Mouse (Mus musculus) gastrocnemius, postnatal 36 days (tissue): ENCODE results near the gene Tlcd1. TPM values are rescaled to one million over a fixed set of nuclear protein-coding genes. Genes with fewer than 3 reads are reported as not detected.
"Not testable (repeated sequence)": the region's sequence is repeated elsewhere in the genome, so short reads cannot be mapped to it uniquely, and the experiment has no call there.

Experiments
- DNase-seq, 2 experiments: peaks; one replicate each; pipeline ENCODE4 v3.0.0; 2022
- intact Hi-C: fragments of 180-260 bp; cut with DNase I; formaldehyde crosslinking; loops from one replicate; pipeline ENCODE4 v1.15.1; 2025
- total RNA-seq, 2 experiments: library from RNA; stranded (reverse); gene quantifications; 2 replicates each; pipeline ENCODE4 v1.2.3; 2021

Gene Tlcd1
- total RNA-seq, 2 experiments from 2014 or later, result 0.99 to 1.4 TPM

DNA sequence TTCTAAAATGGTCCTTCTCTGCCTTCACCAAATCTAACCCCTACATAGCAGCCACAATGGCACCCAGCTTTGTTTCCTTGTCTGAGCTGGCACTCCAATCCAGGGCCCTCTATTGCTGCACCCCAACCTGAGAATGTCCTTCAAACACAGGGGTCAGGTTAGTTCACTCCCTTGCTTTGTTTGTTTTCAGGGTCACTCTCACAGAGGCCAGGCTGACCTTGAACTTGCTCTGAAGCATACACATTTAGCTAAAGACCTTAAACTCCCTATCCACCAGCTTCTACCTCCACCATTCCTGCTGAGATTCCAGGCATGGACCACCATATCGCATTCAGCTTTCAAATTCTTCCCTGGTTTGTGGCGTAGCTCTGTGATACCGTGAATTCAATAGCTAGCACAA, 2.0 kb upstream of the Tlcd1 start:
- intact Hi-C loops, result no loop called here
- no peak for DNase-seq

DNA sequence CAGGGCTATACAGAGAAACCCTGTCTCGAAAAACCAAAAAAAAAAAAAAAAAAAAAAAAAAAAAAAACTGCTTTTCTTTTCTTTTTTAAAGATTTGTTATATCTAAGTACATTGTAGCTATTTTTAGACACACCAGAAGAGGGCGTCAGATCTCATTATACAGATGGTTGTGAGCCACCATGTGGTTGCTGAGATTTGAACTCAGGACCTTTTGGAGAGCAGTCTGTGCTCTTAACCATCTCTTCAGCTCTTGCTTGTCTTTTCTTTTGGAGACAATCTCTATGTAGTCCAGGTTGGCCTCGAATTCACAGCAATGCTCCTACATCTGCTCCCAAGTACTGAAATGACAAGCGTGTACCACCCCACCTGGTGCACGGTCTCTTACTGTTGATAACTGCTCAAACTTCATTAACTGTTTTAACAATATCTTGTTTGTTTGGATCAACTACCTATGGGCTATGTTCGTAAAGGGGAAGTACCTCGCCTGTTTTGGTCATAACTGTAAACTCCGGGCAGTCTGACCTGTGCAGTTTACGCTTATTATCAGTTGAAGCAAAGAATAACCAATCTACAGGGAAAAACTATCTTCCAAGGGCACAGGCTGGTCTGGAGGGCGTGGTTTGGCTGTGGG, 625 bp upstream of the Tlcd1 start:
- DNase-seq, result no peak
- intact Hi-C loops, result loop anchor here (5.0 kb wide), 1 partner anchor 194 kb away; the partner anchor contains the start of gene Phf12

DNA sequence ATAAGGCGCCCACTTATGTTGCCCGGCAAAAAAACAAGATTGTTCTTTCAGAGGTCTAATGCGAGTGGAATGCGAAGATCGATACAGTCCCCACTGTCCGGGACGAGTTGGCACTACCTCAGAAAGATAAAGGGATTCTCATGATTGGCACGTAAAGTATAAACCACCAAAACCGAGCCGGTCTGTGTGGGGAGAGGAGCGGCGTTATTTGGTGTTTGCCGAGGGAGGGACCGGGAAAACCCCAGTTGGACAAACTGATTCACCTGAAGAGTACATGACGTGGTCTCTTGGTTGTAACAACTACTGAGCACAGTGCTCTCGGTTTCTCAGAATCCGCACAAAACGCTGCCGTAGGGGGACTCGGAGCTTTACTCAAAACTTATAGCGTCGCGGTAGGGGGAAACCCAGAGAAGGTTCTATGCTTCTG, 407 bp downstream of the Tlcd1 start:
- DNase-seq, result no peak

DNA sequence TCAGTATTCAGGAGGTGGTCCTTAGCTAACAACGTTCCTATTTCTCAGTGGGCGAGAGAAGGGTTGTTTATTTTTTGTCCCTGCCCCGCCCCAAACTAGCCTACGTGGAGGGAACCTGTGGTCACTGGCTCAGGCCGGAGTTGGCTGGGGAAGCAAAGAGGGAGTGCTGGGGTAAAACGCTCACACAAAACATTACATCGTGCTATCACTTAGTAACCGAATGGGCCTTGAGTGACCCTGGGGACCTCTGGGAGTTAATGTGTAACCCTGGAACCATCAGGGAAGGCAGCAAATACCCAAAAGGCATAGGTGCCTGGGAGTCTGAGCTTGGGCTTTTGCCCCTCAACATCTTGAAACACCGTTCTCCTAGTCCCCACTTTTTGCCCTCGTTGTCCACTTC, 926 bp downstream of the Tlcd1 start:
- intact Hi-C loops, result loop anchor here (5.0 kb wide), 1 partner anchor 195 kb away; the partner anchor contains the start of gene Phf12
- no peak for DNase-seq

More for the DNA sequence above, 407 bp downstream of the Tlcd1 start:
- intact Hi-C loops, result loop anchor here (5.0 kb wide), 1 partner anchor 195 kb away; the partner anchor contains the start of gene Phf12

DNA sequence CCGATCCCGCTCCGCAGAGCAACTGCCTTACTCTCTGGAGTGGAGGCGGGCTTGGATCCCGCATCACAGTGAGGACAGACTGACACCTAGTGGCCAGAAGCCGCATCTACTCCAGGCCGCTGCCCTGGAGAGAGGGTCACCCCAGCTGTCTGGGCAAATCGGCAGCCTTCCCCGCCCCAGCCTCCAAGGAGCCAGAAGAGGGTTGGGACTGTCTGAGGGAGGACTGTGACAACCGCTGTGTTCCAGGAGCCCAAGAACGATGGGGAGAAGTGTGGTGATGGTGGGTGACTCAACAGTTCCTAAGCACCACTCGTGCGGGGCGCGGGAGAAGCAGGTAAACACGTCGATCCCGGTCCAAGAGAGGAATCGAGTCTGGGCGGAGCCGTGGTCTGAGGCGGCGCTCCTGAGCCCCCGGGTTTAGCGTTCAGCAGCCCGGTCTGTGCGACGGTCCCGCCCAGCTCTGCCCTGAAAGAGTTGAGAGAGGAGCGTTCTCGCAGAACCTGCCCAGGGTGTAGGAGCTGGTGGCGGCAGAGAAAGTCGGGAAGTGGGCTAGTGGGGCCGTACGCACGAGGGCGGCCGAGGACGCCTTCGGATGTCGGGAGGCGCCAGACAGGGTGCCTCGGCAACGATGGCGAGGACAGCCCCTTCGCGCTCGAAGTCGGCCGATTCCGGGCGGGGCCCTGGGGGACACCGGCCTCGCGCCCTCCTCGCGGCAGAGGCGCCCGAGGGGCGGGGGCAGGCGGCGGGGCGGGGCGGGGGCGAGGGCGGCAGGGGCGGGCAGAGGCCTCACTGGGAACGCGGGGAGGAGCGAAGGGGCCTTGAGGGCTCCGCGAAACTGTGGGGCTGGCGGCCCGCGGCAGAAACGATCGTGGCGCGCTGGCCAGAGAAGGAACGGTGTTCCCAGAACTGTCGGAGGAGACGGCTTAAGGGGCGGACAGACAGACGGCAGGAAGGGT, 1.7 kb downstream of the Tlcd1 start:
- intact Hi-C loops, result loop anchor here (1.0 to 5.0 kb wide), 3 partner anchors 19 to 196 kb away; partner anchors contain the start of gene Phf12
- peak; percentile 95 to 96 for DNase-seq

DNA sequence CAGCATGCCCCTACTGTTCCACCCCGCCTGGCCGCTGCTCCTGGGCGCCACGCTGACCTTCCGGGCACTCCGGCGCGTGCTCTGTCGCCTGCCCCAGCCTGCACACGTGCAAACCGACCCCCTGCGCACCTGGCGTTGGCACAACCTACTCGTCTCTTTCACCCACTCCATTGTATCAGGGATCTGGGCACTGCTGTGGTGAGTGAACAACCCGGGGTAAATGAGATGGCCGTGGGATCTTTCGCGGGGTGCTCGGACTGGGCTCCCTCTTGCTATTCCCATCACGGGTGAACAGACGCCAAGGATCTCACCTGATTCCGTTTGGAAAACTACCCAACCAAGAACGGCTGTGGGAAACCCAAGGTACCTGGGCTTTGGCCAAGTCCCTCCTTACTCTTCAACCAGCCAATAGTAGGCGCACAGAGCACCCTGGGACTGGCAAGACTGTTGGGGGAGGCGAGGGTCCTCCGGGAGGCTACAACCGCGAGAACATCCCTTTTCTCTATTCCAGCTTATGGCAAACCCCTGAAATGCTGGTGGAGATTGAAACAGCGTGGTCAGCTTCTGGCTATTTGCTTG, 2.4 kb downstream of the Tlcd1 start:
- DNase-seq, result no peak
- intact Hi-C loops, result loop anchor here (1.0 to 5.0 kb wide), 3 partner anchors 20 to 197 kb away; partner anchors contain the start of gene Phf12

DNA sequence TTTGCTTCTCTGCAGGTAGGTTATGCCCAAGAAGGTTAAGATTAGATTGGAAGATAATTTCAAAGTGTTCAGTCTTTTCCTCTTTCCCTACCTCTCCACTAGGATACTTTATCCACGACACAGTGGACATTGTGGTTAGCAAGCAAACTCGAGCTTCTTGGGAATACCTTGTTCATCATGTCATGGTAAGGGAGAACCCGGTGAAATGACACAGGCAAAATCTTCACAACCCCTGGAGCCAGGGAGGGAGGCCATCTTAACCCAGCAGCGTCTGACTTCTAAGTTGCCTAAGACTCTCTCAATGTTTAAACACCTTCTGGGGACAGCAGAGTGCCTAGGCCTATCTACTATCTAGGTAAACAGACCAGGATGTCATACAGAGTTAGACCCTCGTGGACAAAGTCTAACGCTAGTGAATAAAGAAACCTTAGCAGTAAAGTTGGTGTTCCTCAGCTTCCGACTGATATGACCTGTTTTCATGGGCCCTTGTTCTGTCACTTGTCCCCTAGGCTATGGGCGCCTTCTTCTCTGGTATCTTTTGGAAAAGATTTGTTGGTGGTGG, 3.0 kb downstream of the Tlcd1 start:
- intact Hi-C loops, result loop anchor here (2.0 to 5.0 kb wide), 2 partner anchors 121 to 197 kb away; partner anchors contain the start of gene Phf12
- no peak for DNase-seq

DNA sequence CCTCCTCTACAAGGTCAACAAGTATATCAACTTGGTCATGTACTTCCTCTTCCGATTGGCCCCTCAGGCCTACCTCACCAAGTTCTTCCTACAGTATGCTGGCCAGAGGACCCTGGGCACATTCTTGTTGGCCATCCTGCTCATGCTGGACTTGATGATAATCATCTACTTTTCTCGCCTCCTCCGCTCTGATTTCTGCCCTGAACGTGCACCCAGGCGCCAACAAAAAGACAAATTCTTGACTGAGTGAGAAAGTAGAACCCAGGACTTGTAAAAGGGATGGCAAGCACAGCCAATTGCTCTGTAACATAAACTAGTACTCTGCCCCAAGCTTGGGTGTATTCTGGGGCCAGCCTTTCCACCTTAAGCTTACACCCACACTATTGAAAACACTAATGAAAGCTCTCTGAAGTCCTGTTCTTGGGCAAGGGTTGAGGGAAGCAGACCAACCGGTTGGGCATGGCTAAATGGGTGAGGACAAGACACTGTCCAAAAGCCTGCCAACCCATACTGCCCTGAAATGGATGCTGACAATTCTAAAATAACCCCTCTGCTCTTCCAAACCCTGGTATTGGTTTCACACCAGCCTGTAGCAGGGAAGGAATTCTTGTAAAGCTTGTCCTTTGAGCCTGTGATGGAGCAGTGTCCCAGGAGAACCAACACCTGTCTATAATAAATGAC, 3.7 kb downstream of the Tlcd1 start:
- DNase-seq, result no peak
- intact Hi-C loops, result no loop called here

DNA sequence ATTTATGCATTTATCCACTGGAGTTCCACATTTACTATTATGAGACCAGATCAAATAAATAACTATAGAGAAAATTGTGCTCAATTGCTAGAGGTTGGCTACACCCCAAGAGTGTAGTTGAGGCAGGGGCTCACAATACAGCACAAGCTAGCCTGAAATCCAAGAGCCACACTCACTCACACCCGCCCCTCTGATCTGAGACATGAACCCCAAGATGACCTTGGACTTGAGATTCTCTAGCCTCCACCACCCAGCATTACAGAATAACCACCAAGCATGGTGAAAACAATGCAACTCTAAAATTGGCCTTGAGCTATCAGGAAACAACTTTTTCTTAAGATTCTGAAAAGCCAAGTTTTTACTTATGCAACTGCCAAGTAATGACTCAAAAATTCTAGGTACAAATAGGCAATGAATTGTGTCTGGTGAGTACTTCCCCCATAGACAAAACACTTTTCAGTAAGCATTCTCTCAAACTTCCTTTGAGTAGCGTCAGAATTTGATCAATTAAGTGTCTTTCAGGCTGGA, 5.4 kb downstream of the Tlcd1 start:
- intact Hi-C loops, result no loop called here
- no peak for DNase-seq

DNA sequence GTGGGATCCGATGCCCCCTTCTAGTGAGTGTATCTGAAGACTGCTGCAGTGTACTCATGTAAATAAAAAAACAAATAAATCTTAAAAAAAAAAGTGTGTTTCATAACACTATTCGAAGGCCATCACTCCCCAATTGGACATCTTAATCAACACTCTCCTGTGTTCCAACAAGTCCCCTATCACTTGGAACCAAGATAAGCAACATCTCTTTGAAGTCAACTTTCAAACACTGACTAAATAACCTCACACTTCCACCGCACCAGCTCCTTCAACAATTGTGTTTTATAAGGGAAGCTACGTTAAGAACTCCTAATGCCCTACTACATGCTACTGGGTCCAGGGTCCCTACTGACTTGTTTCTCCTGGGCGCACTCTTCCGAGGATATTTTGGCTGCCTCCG, 5.9 kb downstream of the Tlcd1 start:
- intact Hi-C loops, result no loop called here

DNA sequence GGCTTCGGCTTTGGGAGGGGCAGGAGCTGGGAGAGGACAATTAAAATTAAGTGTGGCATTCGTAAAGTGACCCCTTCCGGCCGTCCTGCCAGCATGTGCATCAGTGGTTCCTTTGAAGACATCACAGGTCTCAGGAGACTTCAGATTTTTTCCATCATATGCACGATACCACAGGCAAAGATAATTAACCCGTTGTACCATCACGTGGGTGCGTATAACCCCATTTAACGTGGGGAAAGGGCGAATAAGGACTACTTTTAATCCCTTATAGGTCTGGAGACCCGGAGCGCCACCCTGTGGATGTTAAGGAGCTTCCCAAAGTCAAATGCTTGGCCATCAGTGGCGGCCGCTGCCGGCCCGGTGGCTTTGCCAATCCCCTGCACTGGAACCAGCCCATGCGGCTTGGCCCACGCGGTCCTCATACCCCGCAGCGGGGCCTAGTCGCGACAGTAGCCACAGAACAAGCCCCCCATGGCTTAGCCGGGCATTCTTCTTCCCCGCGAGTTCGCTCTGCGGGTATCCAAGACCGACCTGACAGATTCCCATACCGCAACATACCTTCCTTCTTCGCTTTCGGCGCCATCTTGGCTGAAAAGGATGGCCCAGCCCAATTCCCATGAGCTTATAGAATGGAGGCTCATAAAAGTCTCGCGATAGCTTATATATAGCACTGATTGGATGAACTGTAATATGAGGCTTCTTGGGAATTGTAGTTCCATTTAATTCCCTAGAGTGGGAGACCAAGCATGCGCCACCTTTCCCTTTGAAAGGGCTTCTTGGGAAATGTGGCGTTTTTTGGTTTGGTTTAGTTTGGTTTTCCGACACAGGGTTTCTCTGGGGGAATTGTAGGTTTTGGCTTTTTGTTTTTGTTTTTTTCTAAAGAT, 6.7 kb downstream of the Tlcd1 start, which contains the start of gene Rpl23a:
Rpl23a (minus strand) TSS at position 624 of the 884 bp plus-strand sequence.
- intact Hi-C loops, result no loop called here
- DNase-seq, result peak; percentile 46 to 79

More for the DNA sequence above, 5.9 kb downstream of the Tlcd1 start:
- no peak for DNase-seq

DNA sequence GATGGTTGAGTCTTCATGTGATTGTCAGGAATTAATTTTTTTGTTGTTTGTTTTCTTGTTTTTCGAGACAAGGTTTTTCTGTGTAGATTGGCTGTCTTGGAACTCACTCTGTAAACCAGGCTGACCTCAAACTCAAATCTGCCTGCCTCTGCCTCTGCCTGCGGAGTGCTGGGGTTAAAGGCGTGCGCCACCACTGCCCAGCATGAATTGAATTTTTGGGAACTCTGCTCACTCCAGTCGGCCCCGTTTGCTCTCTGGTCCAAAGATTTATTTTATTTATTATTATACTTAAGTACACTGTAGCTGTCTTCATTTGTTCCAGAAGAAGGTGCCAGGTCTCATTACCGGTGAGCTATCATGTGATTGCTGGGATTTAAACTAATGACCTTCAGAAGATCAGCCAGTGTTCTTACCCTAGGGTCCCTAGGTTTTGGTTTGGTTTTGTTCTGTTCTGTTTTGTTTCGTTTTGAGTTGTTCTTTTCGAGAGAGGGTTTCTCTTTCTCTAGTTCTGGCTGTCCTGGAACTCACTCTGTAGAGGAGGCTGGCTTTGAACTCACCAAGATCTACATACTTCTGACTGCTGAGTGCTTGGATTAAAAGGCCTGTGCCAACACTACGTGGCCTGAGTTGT, 7.5 kb downstream of the Tlcd1 start:
- DNase-seq, result no peak
- intact Hi-C loops, result no loop called here

DNA sequence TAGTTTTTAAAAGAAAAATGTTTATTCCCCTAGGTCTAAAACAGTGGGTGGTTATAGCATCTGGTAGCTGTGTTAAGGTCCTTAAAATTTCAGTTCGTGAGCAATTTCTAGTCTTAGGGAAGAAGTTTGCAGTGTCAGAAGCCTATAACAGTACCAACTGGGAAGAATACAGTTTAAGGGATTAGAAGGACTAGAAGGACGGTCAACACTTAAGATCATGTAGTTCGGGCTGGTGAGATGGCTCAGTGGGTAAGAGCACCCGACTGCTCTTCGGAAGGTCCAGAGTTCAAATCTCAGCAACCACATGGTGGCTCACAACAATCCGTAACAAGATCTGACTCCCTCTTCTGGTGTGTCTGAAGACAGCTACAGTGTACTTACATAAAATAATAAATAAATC, 8.2 kb downstream of the Tlcd1 start:
- intact Hi-C loops, DNase-seq: not testable (repeated sequence)

DNA sequence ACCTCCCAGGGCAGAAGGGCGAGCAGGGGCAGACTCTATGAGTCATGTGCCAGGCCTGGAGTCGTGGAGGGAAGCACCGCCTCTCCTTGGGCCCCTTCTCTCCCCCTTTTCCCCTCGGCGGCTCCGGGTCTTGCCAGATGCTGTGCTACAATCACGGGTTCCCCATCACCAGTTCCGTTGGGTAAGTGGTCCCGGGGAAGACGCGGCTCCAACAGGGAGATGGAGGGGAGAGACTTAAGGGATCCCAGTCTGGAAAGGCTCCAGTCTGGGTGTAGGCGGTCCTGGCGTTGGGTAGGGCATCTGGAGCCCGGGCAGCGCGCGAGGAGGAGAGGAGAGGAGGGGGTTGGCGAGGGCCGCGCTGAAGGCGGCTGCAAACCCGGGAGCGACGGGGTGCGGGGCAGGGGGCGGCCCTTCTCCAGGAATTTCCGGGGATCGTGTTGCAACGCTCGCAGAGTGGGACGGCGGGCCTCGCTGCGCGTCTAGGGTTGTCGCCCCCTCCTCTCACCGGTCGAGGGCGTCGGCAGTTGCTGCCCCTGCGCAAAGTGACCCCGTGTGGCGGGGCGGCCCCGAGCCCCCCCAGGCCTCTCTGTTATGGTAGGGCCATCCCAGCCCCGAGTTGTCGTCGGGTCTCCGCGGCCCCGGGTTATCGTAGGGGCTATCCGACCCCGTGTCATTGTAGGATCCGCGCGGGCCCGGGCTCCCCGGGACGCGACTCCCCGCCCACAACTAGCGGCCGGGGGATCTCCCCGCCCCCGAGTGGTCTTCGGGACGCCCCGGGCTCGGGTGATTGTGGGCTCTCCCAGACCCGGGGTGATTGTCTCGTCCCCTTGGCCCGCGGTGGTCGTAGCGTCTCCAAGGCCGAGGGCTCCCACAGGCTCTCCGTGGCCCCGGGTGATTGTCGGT, 12.1 kb downstream of the Tlcd1 start, which contains the start of gene Rab34:
Rab34 (plus strand) TSS at position 100 of the 903 bp plus-strand sequence.
- intact Hi-C loops, result no loop called here
- DNase-seq, result peak; percentile 63 to 66

DNA sequence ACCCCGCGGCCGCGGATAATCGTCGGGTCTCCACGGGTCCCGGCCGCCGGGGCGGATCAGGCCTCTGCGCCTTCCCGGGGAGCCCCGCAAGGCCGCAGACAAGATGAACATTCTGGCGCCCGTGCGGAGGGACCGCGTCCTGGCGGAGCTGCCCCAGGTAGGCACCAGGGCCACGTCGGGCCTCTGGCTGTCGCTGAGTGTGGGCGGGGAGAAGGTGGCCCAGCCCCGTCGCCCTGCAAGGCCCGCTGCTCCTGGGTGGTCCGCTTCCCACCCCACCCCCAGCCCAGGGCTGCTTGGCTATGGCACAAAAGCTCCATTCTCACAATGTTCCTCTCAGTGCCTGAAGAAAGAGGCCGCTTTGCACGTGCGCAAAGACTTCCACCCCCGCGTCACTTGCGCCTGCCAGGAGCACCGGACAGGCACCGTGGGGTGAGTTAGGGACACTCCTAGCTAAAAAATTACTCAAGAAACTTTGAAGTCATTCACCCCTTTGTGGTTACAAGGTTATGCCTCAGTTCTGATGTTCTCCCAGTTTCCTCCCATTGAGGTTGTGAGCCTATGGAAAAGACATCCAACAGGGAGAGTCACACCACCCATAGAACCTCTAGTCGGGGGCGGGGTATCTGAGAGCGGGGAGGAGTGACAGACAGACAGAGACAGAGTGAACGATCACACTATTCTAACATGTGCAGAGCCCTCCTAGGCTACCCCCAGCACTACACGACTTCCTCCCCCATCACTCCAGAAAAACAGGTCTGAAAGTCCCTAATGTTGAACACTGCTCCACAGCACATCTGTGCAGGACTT, 12.9 kb downstream of the Tlcd1 start:
- DNase-seq, result peak in 1 of 2 experiments; percentile 47
- intact Hi-C loops, result no loop called here

DNA sequence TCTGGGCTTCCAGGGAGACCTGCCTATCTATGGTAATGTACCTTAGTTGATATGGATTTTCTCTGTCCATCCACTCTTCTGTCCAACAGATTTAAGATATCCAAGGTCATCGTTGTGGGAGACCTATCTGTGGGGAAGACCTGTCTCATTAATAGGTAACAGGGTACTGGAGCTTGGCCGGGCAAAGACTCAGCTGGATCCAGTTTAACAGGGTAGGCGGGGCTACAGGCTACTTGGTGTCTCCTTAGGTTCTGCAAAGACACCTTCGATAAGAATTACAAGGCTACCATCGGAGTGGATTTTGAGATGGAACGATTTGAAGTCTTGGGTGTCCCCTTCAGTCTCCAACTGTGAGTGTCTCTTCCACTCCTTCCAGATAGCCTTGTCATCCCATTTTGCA, 13.5 kb downstream of the Tlcd1 start:
- intact Hi-C loops, result no loop called here
- no peak for DNase-seq
